Mouse (Mus musculus): ENCODE measurements around the gene Ergic3.

Ergic3 gene

DNA sequence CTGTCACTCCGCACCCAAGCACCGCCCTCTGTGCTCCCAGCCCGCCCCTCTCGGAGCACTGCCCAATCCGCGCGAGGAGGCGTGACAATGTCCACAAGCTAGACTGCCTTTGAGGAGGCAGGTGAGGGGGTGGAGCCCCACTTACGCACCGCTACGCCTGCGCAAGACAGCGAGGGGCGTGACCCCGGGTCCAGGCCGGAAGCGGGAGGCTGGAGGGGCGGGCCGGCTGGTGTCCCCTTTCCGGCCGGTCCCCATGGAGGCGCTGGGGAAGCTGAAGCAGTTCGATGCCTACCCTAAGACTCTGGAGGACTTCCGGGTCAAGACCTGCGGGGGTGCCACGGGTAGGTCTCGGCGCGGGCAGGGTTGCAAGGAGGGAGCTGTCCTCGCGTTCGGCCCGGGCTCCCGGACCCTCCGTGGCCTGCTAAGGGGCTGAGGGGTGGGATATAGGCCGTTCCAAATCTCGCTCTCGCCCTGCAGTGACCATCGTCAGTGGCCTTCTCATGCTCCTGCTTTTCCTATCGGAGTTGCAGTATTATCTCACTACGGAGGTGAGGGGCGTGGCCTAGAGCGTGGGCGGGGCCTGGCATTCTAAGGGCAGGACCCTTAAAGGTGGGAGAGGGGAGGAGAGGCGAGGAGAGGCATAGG, at the start of gene Ergic3, which contains the start of gene 6430550D23Rik:
Ergic3 (plus strand) TSS at position 158 of the 645 bp plus-strand sequence.
6430550D23Rik (minus strand) TSS at position 90 of the 645 bp plus-strand sequence.
- peak; percentile 97 for DNase-seq

DNA sequence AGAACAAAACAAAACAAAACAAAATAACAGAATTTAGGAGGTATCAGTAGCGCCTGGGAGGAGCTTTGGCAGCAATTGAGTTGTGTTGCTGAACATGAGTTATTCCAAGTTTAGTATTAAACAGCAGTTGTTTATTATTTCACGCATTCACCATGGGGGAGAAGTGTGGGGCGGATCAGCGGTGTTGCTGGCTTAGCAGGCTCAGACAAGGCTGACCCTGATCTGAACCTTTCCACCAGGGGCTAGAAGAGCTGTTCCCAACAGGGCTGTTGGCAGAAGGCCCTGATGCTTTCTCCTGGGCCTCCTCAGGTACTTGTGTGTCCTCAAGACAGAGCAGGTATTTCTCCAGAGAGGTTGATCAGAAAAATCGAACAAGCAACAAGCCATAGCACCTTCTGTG, 47.9 kb upstream of the Ergic3 start:
- DNase-seq = no peak

GRCm38 (mm10) chr2:155961862-155962261, 46.0 kb upstream of the Ergic3 start:
- no peak for DNase-seq

DNA sequence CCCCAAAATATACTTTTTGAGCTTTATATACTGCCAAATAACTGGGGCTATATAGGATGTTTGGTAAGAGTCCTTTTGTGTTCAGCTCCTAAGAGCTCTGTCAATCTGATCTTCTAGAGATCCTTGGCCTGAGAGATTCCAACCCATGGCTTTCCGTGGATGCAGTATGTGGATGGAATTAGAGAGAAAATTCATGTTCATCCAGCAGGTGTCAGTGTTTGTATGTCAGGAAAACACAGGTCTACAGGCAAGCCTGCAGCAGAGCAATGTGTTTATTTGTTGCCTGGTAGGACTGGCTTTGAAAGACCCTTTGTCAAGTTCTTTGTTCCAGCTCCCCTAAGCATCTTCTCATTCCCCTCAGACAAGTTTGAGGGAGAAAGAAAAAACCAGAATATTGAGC, 44.9 kb upstream of the Ergic3 start:
- DNase-seq = no peak

- DNase-seq = no peak
These were observed 34.5 kb upstream of the Ergic3 start for GRCm38 (mm10) chr2:155973348-155973747.

DNA sequence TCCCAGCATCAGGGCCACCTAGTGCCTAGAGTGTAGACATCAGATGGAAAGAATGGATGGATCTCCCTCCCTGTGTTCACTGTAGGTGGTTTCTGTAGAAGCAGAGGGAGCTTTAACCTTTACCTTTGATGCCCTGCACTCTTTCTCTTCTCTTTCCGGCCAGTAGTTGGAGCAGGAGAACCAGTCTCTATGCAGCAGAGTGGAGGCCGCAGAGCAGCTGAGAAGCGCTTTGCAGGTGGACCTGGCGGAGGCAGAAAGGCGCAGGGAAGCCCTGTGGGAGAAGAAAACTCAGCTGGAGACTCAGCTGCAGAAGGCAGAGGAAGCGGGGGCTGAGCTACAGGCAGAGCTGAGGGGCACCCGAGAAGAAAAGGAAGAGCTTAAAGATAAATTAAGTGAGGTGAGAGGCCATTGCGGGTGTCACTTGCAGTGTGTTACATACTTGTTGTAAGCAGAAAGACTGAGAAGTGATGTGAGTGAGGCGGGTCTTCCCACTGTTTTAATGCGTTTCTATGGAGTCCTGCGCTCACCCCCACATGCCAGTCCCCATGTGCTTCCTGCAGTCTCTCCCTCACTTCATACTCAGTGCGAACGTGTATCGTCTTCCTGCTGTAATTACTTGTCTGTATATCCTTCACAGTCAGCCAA, 33.6 kb upstream of the Ergic3 start:
- DNase-seq = peak; percentile 26

- DNase-seq = no peak
These were observed 28.4 kb upstream of the Ergic3 start for GRCm38 (mm10) chr2:155979328-155979991.

GRCm38 (mm10) chr2:155985776-155986175, 22.1 kb upstream of the Ergic3 start:
- DNase-seq = no peak

DNA sequence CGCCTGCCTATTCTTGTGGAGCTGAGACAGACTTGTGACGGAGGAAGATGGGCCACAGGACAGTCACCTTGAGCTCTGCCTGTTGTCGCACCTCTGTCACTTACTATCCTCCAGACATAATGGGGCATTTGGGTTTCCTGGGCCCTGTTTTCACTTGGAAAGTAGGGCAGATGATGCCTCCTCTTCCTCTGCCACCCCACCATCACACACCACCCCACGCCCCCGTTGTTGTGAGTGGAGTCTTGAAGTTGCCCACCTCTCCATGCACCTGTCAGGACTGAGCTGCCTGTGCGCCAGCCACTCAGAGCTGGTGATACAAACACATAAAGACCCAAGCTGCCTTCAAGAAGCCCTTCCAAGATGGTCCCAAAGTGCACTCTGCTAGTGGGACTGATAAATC, 20.7 kb upstream of the Ergic3 start:
- DNase-seq = no peak

GRCm38 (mm10) chr2:155989085-155989484, 18.8 kb upstream of the Ergic3 start:
- no peak for DNase-seq

GRCm38 (mm10) chr2:155991151-155991550, 16.7 kb upstream of the Ergic3 start:
- DNase-seq = no peak

DNA sequence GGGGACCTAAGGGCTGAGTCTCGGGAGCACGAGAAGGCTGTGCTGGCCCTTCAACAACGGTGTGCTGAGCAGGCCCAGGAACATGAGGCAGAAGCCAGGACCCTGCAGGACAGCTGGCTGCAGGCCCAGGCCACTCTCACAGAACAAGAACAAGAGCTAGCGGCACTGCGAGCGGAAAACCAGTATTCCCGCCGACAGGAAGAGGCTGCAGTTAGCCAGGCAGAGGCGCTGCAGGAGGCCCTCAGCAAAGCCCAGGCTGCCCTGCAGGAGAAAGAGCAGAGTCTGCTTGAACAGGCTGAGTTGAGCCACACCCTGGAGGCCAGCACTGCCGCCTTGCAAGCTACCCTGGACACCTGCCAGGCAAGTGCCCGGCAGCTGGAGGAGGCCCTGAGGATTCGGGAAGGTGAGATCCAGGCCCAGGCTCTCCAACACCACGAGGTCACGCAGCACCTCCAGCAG, 16.0 kb upstream of the Ergic3 start:
- DNase-seq = peak; percentile 35

- no peak for DNase-seq
These were observed 2.5 kb upstream of the Ergic3 start for GRCm38 (mm10) chr2:156005393-156005792.

GRCm38 (mm10) chr2:156018106-156018505, 10.3 kb downstream of the Ergic3 start:
- DNase-seq = no peak

DNA sequence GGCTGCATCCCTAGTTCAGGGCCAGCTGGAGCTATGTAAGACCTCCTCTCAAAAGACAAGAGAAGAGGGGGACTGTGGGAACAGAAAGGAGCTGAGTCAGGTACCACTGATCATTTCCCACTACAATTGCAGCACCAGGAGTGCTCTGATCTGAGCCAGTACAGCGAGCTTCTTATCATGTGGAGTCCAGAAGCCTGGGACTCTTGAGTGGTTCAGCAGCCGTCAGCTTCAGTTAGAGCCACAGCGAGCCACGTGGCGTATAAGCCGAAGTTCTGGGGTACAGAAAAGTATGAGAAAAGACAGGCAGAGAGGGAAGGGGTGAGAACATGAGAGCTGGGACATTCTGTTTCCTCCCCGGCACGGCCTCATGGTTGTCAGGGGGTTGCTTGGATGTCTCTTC, 13.4 kb downstream of the Ergic3 start:
- no peak for DNase-seq

GRCm38 (mm10) chr2:156021765-156022164, 13.9 kb downstream of the Ergic3 start:
- no peak for DNase-seq

DNA sequence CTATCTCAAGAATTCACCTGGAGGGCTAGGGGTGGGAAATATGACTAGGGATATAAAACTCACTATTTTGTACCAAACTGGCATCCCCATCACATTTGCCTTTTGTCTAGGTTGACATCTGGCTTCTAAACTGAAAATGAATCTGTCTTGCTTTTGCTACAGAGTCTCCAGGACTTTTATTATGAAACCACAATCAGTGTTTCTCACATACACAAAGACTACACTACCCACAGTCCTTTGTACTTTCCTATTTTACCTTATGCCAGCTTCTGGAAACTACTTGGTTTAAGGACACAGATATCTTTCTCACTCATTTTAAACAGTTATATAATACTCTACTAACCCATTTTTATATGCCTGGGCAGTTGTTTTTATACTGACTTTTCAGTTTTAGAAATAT, 17.6 kb downstream of the Ergic3 start:
- no peak for DNase-seq

GRCm38 (mm10) chr2:156039390-156039789, 31.5 kb downstream of the Ergic3 start:
- no peak for DNase-seq

GRCm38 (mm10) chr2:156042903-156043302, 35.1 kb downstream of the Ergic3 start:
- DNase-seq = no peak

DNA sequence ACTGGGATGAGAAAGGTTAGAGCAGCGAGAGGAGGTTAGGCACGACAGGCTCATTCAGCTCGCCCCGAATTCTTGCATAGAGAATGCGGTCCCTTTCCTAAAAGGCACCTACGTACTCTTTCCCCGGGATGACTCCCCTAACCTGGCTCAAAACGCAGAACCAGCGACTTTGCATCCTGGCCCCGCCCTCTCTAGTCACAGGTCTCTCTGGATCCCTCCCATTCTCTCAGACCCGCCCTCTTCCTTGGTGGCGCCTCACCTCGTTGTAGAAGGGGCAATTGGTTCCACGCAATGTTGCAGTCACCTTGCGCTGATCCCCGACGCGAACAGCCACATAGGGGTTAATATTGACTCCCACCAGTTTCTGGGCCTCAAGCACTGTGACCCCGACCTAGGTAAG, 40.1 kb downstream of the Ergic3 start:
- DNase-seq = no peak

GRCm38 (mm10) chr2:156052816-156053215, 45.0 kb downstream of the Ergic3 start, which contains the start of gene Fer1l4:
TSS of gene Fer1l4 (minus strand) at chr2:156052947.
- DNase-seq = no peak

- peak; percentile 63 for DNase-seq
These were observed 57.5 kb downstream of the Ergic3 start, which contains the start of gene Spag4 for GRCm38 (mm10) chr2:156065099-156066041. TSS of gene Spag4 (plus strand) at chr2:156065175.

DNA sequence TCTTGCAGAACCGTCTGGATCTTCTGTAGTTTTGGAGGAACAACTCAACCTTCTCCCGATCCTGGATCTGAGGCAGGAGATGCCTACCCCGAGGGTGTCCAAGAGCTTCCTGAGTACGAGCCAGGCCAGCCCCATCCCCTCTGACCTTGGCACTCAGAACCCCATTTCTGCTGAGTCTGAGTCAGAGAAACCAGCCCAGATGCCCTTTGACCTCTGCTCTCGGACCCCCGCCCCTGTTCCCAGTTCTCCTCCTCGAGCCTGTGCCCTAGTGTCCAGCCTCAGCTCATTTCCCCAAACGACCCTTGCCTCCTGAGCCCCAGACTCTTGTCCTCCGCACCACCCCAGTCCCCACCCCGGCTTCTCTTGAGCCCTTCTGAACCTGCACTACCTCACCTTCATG, 58.3 kb downstream of the Ergic3 start:
- DNase-seq = no peak

All from right cerebral cortex, postnatal 25 days (tissue).